Mouse (Mus musculus) lung, embryonic 15.5 days (tissue): Measurements from ENCODE around the gene Tmem222. TPM values are rescaled to one million over a fixed set of nuclear protein-coding genes. Genes with fewer than 3 reads are reported as not detected.

Source experiments
- ATAC-seq: fragments of 200-750 bp; cut with Nextera tagmentation; 2 replicates; pipeline ENCODE4 v1.8.0; 2017; ENCODE audit warnings: moderate number of reproducible peaks, borderline replicate concordance; ENCODE audit not compliant: low FRiP score, low TSS enrichment; ENCODE audit errors: extremely low read depth
- H3K27ac ChIP-seq: fragments of 300-500 bp; sonication (generic); 2 replicates; pipeline ENCODE4 v1.5.1; 2015; ENCODE audit warnings: moderate library complexity, mild to moderate bottlenecking, inconsistent platforms
- H3K27me3 ChIP-seq: fragments of 300-500 bp; sonication (generic); 2 replicates; pipeline ENCODE4 v1.6.1; 2015; ENCODE audit warnings: inconsistent platforms
- H3K36me3 ChIP-seq: fragments of 300-500 bp; sonication (generic); 2 replicates; pipeline ENCODE4 v1.6.1; 2015; ENCODE audit warnings: inconsistent platforms
- H3K4me1 ChIP-seq: fragments of 300-500 bp; sonication (generic); 2 replicates; pipeline ENCODE4 v1.6.1; 2015; ENCODE audit warnings: inconsistent platforms
- H3K4me2 ChIP-seq: fragments of 300-500 bp; sonication (generic); 2 replicates; pipeline ENCODE4 v1.6.1; 2015; ENCODE audit warnings: inconsistent platforms, mild to moderate bottlenecking, moderate library complexity
- H3K4me3 ChIP-seq: fragments of 300-500 bp; sonication (generic); 2 replicates; pipeline ENCODE4 v1.5.1; 2015; ENCODE audit warnings: mild to moderate bottlenecking, inconsistent platforms
- H3K9ac ChIP-seq: fragments of 300-500 bp; sonication (generic); 2 replicates; pipeline ENCODE4 v1.6.1; 2015; ENCODE audit warnings: inconsistent platforms
- H3K9me3 ChIP-seq: fragments of 300-500 bp; sonication (generic); 2 replicates; pipeline ENCODE4 v1.6.1; 2016; ENCODE audit warnings: inconsistent platforms
- WGBS: fragments of 180-500 bp; shearing (Covaris S2); methylation state at CpG from one replicate; pipeline ENCODE4 v1.1.7; 2015; 5-methylcytosine and 5-hydroxymethylcytosine counted together
- polyA plus RNA-seq: library from polyadenylated mRNA; unstranded; fragments of >200 nt; fragmentation: Nextera tagmentation; extraction: Ambion mirVana; gene quantifications from 2 replicates; pipeline ENCODE4 v1.2.1, GENCODE M21; 2015

Gene Tmem222
- polyA plus RNA-seq, 1 experiment from 2014 or later = 79.8 TPM

- Histone ChIP-seq H3K9ac (no peak within 1 kb of the TSS), H3K4me3 (no peak within 1 kb of the TSS)
- 32% methylated on average over 7 of the region's 7 CpGs for WGBS
Measured at GRCm38 (mm10) chr4:133262882-133263281, 14.7 kb downstream of the Tmem222 start, which contains the start of gene Sytl1. TSS of gene Sytl1 (minus strand) at chr4:133263113.

DNA sequence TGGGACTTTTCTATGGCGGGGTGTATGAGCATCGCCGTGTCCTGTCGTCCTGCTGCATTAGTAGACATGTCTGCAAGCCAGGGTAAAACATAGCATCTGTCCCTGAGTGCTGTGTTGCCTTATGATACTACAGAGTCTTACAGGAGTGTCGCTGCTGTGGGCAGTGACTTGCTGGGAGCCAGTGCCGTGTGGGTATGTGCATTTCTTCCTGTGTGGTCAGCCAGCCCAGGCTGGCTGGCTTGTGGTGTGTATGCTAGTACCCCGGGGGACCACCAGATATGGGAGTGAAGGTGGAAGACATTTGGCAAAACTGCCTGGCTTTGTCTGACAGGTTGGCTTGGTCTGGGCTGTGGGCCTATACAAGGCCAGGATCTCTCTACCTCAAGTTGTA is 15.2 kb downstream of the Tmem222 start:
- Histone ChIP-seq H3K27ac (no peak overlapping the region), H3K9ac (no peak overlapping the region), H3K9me3 (no peaks in the 10 kb centered on the region), H3K27me3 (peaks cover 3% of the 10 kb centered on the region), H3K36me3 (peaks cover 31% of the 10 kb centered on the region), H3K4me1 (no peaks in the 10 kb centered on the region), H3K4me2 (no peak overlapping the region), H3K4me3 (no peak overlapping the region)
- WGBS = 60% methylated on average over 7 of the region's 7 CpGs
- no peak for ATAC-seq

More at GRCm38 (mm10) chr4:133262882-133263281, 14.7 kb downstream of the Tmem222 start, which contains the start of gene Sytl1:
- peaks cover 36% of the 10 kb centered on the region for H3K36me3 ChIP-seq
- H3K27ac ChIP-seq = no peak within 1 kb of the TSS
- no peaks in the 10 kb centered on the region for H3K4me1 ChIP-seq
- no peak within 1 kb of the TSS for H3K4me2 ChIP-seq
- no peaks in the 10 kb centered on the region for H3K9me3 ChIP-seq
- no peak for ATAC-seq
- no peaks in the 10 kb centered on the region; the same call in 1 of the 2 replicates for H3K27me3 ChIP-seq

DNA sequence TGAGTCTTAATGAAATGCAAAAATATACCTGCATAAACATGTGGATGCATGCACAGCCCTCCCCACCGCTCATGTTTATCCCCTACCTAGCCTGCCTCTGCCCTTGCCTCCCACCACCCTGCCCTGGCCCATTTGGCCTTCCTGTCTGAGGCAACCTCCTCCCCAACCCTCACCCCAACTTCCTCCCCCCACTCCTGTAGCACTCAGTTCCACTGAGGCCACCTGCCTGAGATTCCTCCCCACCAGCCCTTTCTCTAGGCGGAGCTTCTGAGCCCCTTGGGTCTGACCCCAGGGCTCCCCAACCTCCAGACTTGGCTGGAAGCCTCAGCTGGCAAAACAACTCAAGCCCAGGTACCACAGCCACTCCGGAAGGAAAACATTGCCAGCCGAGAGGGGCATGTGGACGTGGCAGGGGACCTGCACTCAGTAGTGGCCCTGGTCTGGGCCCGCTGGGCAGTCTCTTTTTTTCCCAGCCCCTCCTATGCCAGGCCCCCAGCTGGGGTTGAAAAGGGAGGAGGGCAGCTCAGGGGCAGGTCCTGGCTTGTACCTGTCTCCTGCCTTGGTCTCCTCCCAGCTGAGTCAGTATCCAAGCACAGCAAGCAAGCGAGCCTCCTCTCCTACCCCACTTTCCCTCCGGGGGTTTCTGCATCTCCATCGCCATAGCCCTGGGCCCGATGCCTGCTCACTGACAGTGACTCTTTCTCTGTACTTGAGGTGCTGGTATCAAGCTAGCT is 15.8 kb downstream of the Tmem222 start:
- Histone ChIP-seq H3K9ac (no peak overlapping the region), H3K4me3 (no peak overlapping the region), H3K27ac (no peak overlapping the region), H3K36me3 (peaks cover 26% of the 10 kb centered on the region), H3K27me3 (peaks cover 9% of the 10 kb centered on the region), H3K4me2 (no peak overlapping the region), H3K4me1 (peaks cover 3% of the 10 kb centered on the region; the same call in 1 of the 2 replicates), H3K9me3 (no peaks in the 10 kb centered on the region)
- no peak for ATAC-seq
- 37% methylated on average over 10 of the region's 10 CpGs for WGBS

GRCm38 (mm10) chr4:133257798-133258408 is 19.7 kb downstream of the Tmem222 start:
- Histone ChIP-seq H3K27me3 (peaks cover 32% of the 10 kb centered on the region), H3K27ac (no peak overlapping the region), H3K9ac (no peak overlapping the region), H3K36me3 (no peaks in the 10 kb centered on the region), H3K4me2 (no peak overlapping the region), H3K9me3 (no peaks in the 10 kb centered on the region), H3K4me1 (peaks cover 5% of the 10 kb centered on the region; the same call in 1 of the 2 replicates), H3K4me3 (no peak overlapping the region)
- ATAC-seq = 0 out of 2 replicates have a peak, but pooled peaks have one; percentile 44
- 64% methylated on average over 12 of the region's 12 CpGs for WGBS

DNA sequence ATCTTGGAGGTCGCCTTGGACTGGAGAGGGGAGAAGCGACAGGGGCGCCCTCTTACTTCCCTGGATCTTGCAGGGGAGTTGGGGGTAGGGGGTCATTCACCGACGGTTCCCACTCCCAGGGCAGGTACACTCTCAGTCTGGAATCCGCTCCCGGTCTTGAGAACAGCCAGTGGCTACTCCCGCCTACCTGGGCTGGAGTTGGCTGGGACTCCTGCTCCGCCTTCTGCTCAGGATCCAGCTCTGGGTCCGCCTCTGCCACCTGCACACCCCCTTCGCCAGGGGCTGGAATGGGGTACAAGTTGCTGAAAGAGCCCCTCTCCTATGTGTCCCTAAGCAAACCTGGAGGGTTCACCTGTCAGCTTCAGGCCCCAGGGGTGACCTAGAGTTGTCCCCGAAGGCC is 20.4 kb downstream of the Tmem222 start:
- Histone ChIP-seq H3K4me3 (no peak overlapping the region), H3K4me2 (peak overlapping the region; percentile 54), H3K4me1 (peaks cover 5% of the 10 kb centered on the region; the same call in 1 of the 2 replicates), H3K27me3 (peaks cover 38% of the 10 kb centered on the region), H3K9ac (no peak overlapping the region), H3K9me3 (no peaks in the 10 kb centered on the region), H3K27ac (no peak overlapping the region), H3K36me3 (no peaks in the 10 kb centered on the region)
- WGBS = 20% methylated on average over 10 of the region's 12 CpGs
- ATAC-seq = no peak

- Histone ChIP-seq H3K9me3 (no peaks in the 10 kb centered on the region), H3K4me1 (peaks cover 5% of the 10 kb centered on the region; the same call in 1 of the 2 replicates), H3K9ac (no peak overlapping the region), H3K4me3 (no peak overlapping the region), H3K27ac (no peak overlapping the region), H3K27me3 (peaks cover 42% of the 10 kb centered on the region), H3K36me3 (no peaks in the 10 kb centered on the region), H3K4me2 (peak overlapping the region; percentile 54)
- WGBS = 11% methylated on average over 24 of the region's 24 CpGs
- peak; percentile 27; the same call in 1 of the 2 replicates for ATAC-seq
Measured at GRCm38 (mm10) chr4:133256820-133257219, 20.8 kb downstream of the Tmem222 start.

GRCm38 (mm10) chr4:133255392-133255791 is 22.2 kb downstream of the Tmem222 start:
- peaks cover 17% of the 10 kb centered on the region for H3K4me1 ChIP-seq
- no peak overlapping the region for H3K27ac ChIP-seq
- WGBS = 45% methylated on average over 6 of the region's 6 CpGs
- H3K27me3 ChIP-seq = peaks cover 56% of the 10 kb centered on the region
- no peak for ATAC-seq
- no peaks in the 10 kb centered on the region for H3K36me3 ChIP-seq
- H3K9ac ChIP-seq = no peak overlapping the region
- no peaks in the 10 kb centered on the region for H3K9me3 ChIP-seq
- no peak overlapping the region for H3K4me3 ChIP-seq
- no peak overlapping the region for H3K4me2 ChIP-seq

- H3K4me3 ChIP-seq = no peak overlapping the region
- no peaks in the 10 kb centered on the region for H3K36me3 ChIP-seq
- peaks cover 75% of the 10 kb centered on the region for H3K27me3 ChIP-seq
- no peak for ATAC-seq
- no peak overlapping the region for H3K9ac ChIP-seq
- no peak overlapping the region for H3K4me2 ChIP-seq
- no peak overlapping the region for H3K27ac ChIP-seq
- H3K9me3 ChIP-seq = no peaks in the 10 kb centered on the region
- peaks cover 19% of the 10 kb centered on the region for H3K4me1 ChIP-seq
- WGBS = 80% methylated on average over 12 of the region's 12 CpGs
Measured at GRCm38 (mm10) chr4:133253412-133253811, 24.2 kb downstream of the Tmem222 start.

- no peak overlapping the region for H3K9ac ChIP-seq
- H3K4me2 ChIP-seq = no peak overlapping the region
- no peak overlapping the region for H3K4me3 ChIP-seq
- H3K9me3 ChIP-seq = no peaks in the 10 kb centered on the region
- peaks cover 82% of the 10 kb centered on the region for H3K27me3 ChIP-seq
- no peaks in the 10 kb centered on the region for H3K36me3 ChIP-seq
- H3K27ac ChIP-seq = no peak overlapping the region
- WGBS = 43% methylated on average over 4 of the region's 4 CpGs
- no peak for ATAC-seq
- peaks cover 19% of the 10 kb centered on the region for H3K4me1 ChIP-seq
Measured at GRCm38 (mm10) chr4:133252089-133252488, 25.5 kb downstream of the Tmem222 start.

DNA sequence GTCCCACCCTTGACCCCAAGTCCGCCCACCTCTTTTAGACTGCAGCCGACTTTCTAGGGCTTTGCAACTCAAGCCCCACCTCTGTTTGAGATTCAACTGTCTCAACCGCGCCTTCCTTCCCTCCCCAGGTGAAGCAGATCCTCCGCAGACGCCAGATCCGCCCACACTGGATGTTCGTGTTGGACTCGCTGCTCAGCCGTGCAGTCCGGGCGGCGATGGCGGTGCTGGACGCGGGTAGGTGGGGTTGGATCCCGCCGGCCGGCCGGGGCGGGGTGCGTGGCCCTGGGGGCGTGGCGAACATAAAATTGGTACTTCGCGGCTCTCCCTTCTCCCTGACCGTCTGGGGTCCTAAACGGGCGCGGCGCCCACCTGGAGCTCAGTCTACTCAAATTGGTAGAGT is 26.4 kb downstream of the Tmem222 start:
- Histone ChIP-seq H3K9ac (0 out of 2 replicates have a peak overlapping the region, but pooled peaks have one; percentile 16), H3K4me2 (peak overlapping the region; percentile 66), H3K4me3 (peak overlapping the region; percentile 31), H3K4me1 (peaks cover 14% of the 10 kb centered on the region), H3K27me3 (peaks cover 82% of the 10 kb centered on the region), H3K9me3 (no peaks in the 10 kb centered on the region), H3K36me3 (no peaks in the 10 kb centered on the region), H3K27ac (no peak overlapping the region)
- no peak for ATAC-seq
- 3% methylated on average over 31 of the region's 31 CpGs for WGBS

GRCm38 (mm10) chr4:133250609-133251008 is 27.0 kb downstream of the Tmem222 start:
- 2% methylated on average over 22 of the region's 22 CpGs for WGBS
- Histone ChIP-seq H3K4me1 (peaks cover 14% of the 10 kb centered on the region), H3K4me2 (peak overlapping the region; percentile 66), H3K9me3 (no peaks in the 10 kb centered on the region), H3K27ac (no peak overlapping the region), H3K27me3 (peaks cover 82% of the 10 kb centered on the region), H3K36me3 (no peaks in the 10 kb centered on the region), H3K9ac (0 out of 2 replicates have a peak overlapping the region, but pooled peaks have one; percentile 16), H3K4me3 (peak overlapping the region; percentile 31)
- no peak for ATAC-seq
